8 mouse cellular contexts compared by ENCODE assay signal in the genomic region with DNA sequence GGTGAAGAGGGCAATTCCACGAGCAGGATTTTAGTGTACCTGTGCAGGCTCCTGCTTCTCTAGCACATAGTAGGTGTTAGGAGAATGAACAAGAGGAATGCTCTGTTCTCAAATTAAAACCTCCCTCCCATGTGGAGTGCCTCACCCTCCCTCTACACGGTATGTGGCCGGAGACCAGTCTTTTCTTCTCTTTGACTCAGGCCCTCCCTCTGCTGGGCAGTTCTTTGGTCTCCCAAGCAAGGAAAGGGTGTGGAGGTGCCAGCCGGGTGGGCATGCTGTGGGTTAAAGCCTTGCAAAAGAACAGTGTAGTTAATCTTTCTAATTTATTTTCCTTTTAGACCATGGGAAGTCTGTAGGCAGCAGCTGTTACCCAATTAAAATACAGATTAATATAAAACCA. TPM values are rescaled to one million over a fixed set of nuclear protein-coding genes. Genes with fewer than 3 reads are reported as not detected.
DNase-seq lines count a peak whose midpoint lies in the region; ATAC-seq lines count a peak whose summit lies in the region.
"Had no signal": no experiment of that assay in that cellular context is flagged by ENCODE, and none has a peak within 500 bp of the region (broad histone marks: within the 10 kb centered on the region; RNA-seq: fewer than 3 reads in every experiment).

No protein-coding gene starts in this region.

- peak overlapping the region; percentile 2; the same call in 1 of the 2 replicates for H3K9ac ChIP-seq in kidney, embryonic 16.5 days (replicated peaks; ENCODE audit: low read length)
- H3K9ac ChIP-seq in limb, embryonic 12.5 days (replicated peaks), result 0 out of 2 replicates have a peak overlapping the region, but pooled peaks have one; percentile 19
- H3K9ac ChIP-seq: embryonic facial prominence, embryonic 12.5 days had no signal

- H3K36me3 ChIP-seq in kidney, embryonic 16.5 days (ENCODE audit: insufficient read depth, low read length), result peaks cover 44% of the 10 kb centered on the region
- peaks cover 74% of the 10 kb centered on the region for H3K36me3 ChIP-seq in limb, embryonic 12.5 days

- no peak overlapping the region for H3K4me3 ChIP-seq in kidney, embryonic 16.5 days (ENCODE audit: low read length)
- H3K4me3 ChIP-seq in limb, embryonic 12.5 days (replicated peaks), result no peak overlapping the region
- H3K4me3 ChIP-seq: embryonic facial prominence, embryonic 12.5 days had no signal

- 48% methylated on average over 4 of the region's 4 CpGs for WGBS in kidney, embryonic 16.5 days
- WGBS in limb, embryonic 12.5 days, result 36% methylated on average over 4 of the region's 4 CpGs

- no peak overlapping the region for H3K27ac ChIP-seq in kidney, embryonic 16.5 days (ENCODE audit: low read length)
- H3K27ac ChIP-seq in limb, embryonic 12.5 days, result no peak overlapping the region; the same call in 1 of the 2 replicates
- H3K27ac ChIP-seq: embryonic facial prominence, embryonic 12.5 days had no signal

- peak; percentile 39; the same call in 1 of the 2 replicates for ATAC-seq in kidney, embryonic 16.5 days (ENCODE audit: low FRiP score, low TSS enrichment)
- ATAC-seq in limb, embryonic 12.5 days (ENCODE audit: insufficient number of reproducible peaks, insufficient read depth, low FRiP score, low TSS enrichment, low read depth), result no peak

- no peaks in the 10 kb centered on the region for H3K4me1 ChIP-seq in kidney, embryonic 16.5 days (ENCODE audit: insufficient read depth, low read length)
- peaks cover 34% of the 10 kb centered on the region for H3K4me1 ChIP-seq in limb, embryonic 12.5 days (replicated peaks)

- no peak overlapping the region for H3K4me2 ChIP-seq in kidney, embryonic 16.5 days (replicated peaks; ENCODE audit: low read depth, low read length)
- no peak overlapping the region for H3K4me2 ChIP-seq in limb, embryonic 12.5 days
- H3K4me2 ChIP-seq: embryonic facial prominence, embryonic 12.5 days had no signal

- no peak for DNase-seq in kidney, adult 9 months
- DNase-seq in Muller cell, postnatal 12 days (ENCODE audit: inconsistent ontology term), result peak; percentile 12
- peak; percentile 24 for DNase-seq in brain, adult 2 months (ENCODE audit: low read depth, low spot score)
- DNase-seq in thymus, postnatal 10 days (ENCODE audit: low spot score in 2 of 2), result no peak
- no peak for DNase-seq in frontal cortex, postnatal 14 days (ENCODE audit: low spot score in 2 of 2)

- no peaks in the 10 kb centered on the region for H3K9me3 ChIP-seq in kidney, embryonic 16.5 days (ENCODE audit: low read length)
- H3K9me3 ChIP-seq in limb, embryonic 12.5 days, result no peaks in the 10 kb centered on the region
- H3K9me3 ChIP-seq: embryonic facial prominence, embryonic 12.5 days had no signal

- H3K27me3 ChIP-seq in kidney, embryonic 16.5 days (ENCODE audit: insufficient read depth, low read length), result no peaks in the 10 kb centered on the region
- no peaks in the 10 kb centered on the region for H3K27me3 ChIP-seq in limb, embryonic 12.5 days
- H3K27me3 ChIP-seq: embryonic facial prominence, embryonic 12.5 days had no signal

RNA-seq across cellular contexts. Expression of a gene that starts 37.3 kb away (rescaled TPM):
- polyA plus RNA-seq in kidney, embryonic 16.5 days (2015; fragmentation: Nextera tagmentation; extraction: Ambion mirVana), result 129 and 131 TPM in 2 replicates
- 161 and 166 TPM in 2 replicates for polyA plus RNA-seq in limb, embryonic 12.5 days (2016; fragmentation: Nextera tagmentation; extraction: Ambion mirVana)

Comparison
In these comparisons a context has a peak if more than half of its experiments do, and no peak if none do; other contexts are left out.
1. DNase-seq: peak in Muller cell, postnatal 12 days (single experiment) and brain, adult 2 months (single experiment); none in kidney, adult 9 months (single experiment), thymus, postnatal 10 days (0 of 2) and frontal cortex, postnatal 14 days (0 of 2).